Mouse (Mus musculus) megakaryocyte, embryonic 14.5 days (primary cell): ENCODE results near the gene Kctd21.

Experiments used
- FLI1 ChIP-seq: IDR thresholded peaks from 2 replicates; pipeline ENCODE4 v1.6.1; 2012; ENCODE audit warnings: low read length, inconsistent platforms, mixed read lengths
- GATA1 ChIP-seq: IDR thresholded peaks from 3 replicates; pipeline ENCODE4 v1.6.1; 2012; ENCODE audit warnings: mixed read lengths, low read length, inconsistent platforms, borderline replicate concordance

GRCm38 (mm10) chr7:97304471-97304870 lies 27.7 kb upstream of the Kctd21 start:
- TF ChIP-seq GATA1 (no peak), FLI1 (no peak)
